Mouse (Mus musculus): ENCODE measurements around the gene Lypd4.

- TF ChIP-seq CTCF (IDR thresholded peaks at IDR 0.05; ENCODE audit: low read depth, low read length) (no peak), TAL1 (conservative IDR thresholded peaks at IDR 0.05; ENCODE audit: low read depth, low read length) (no peak), POLR2AphosphoS5 (IDR thresholded peaks at IDR 0.05; ENCODE audit: insufficient replicate concordance, low read depth, low read length) (no peak), GATA2 (IDR thresholded peaks at IDR 0.05; ENCODE audit: borderline replicate concordance, low read depth, low read length) (no peak)
Measured at GRCm38 (mm10) chr7:24903444-24903825, 33.7 kb upstream of the Lypd4 start.

All from G1E (cell line).